Mouse (Mus musculus): ENCODE measurements at regions not wholly inside any gene's neighbourhood (a gene's known extent, or its start where the extent isn't known, plus 50 kb on each side); places are given as distances from the start of the nearest gene placed in this dataset.

DNA sequence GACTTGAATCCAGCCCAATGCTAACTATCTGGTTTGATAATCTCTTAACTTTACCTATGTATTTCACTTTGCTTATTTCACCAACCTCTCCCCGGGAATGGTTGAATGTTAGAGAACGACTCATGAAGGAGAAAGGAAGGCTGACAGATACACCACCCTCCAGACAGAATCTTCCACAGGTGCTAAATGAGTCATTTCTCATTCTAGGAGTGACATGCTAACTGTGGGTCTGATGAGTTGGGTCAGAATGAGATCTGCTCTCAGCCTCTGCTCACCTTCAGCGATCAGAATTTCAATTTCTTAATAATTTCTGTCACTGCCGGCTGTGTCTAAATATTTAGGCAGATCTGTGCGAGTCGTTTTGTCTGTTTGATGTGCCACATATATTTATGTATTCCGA lies 52.4 kb upstream of the Man1a2 start:
- no peak for TF ChIP-seq CTCF (IDR thresholded peaks at IDR 0.05)
- intact Hi-C loops (cut with DNase I): no loop called here
- Histone ChIP-seq H3K27ac (no peak overlapping the region), H3K4me3 (no peak overlapping the region)
- no peak for DNase-seq

DNA sequence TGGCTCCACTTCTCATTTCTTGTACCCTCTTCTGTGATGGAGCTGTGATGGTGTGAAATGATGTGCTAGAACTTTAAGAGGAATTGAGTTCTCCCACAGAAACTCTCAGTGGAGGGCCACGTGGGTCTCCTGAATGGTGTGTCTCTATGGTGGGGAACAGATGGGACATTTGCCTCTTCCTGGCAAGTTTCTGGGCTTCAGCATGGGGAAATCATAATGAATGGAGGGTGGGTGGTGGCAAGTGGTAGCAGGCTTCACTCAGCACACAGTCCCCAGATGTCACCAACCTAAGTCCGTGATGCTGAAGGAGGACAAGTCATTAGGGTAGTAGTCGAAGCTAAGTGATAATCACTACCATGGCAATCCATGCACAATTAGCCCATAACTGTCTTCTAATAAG lies 51.2 kb upstream of the Man1a2 start:
- TF ChIP-seq CTCF (IDR thresholded peaks at IDR 0.05): no peak
- no peak for DNase-seq
- Histone ChIP-seq H3K27ac (no peak overlapping the region), H3K4me3 (no peak overlapping the region)
- intact Hi-C loops (cut with DNase I): no loop called here
